Mouse (Mus musculus) megakaryocyte, adult 5-6 weeks (primary cell): ENCODE measurements around the gene Myh9. TPM values are rescaled to one million over a fixed set of nuclear protein-coding genes. Genes with fewer than 3 reads are reported as not detected.

Experiments
- ATAC-seq: 2 replicates; pipeline ENCODE4 v1.8.0; 2016; ENCODE audit warnings: mild to moderate bottlenecking, inconsistent platforms; ENCODE audit not compliant: poor library complexity, severe bottlenecking
- total RNA-seq, 2 experiments: library from RNA; stranded (forward) in 1 of 2; stranded (reverse) in 1 of 2; fragments of 153-499, 151-499 nt in 1 of 2; fragments of 221-1000, 200-1000 nt in 1 of 2; gene quantifications; 2 replicates each; pipeline versions ENCODE4 v1.2.3 to v1.2.4; 2015 to 2017

The Myh9 gene
- total RNA-seq, 2 experiments from 2014 or later: 464 to 759 TPM

GRCm38 (mm10) chr15:77793554-77793953 is 48.4 kb downstream of the Myh9 start:
- no peak for ATAC-seq

GRCm38 (mm10) chr15:77793094-77793493 is 48.9 kb downstream of the Myh9 start:
- no peak for ATAC-seq

- no peak for ATAC-seq
These were observed 49.9 kb downstream of the Myh9 start for GRCm38 (mm10) chr15:77792056-77792455.

GRCm38 (mm10) chr15:77790656-77791405 is 51.1 kb downstream of the Myh9 start:
- no peak for ATAC-seq

GRCm38 (mm10) chr15:77789186-77789585 is 52.8 kb downstream of the Myh9 start:
- ATAC-seq: no peak

- ATAC-seq: no peak
These were observed 53.6 kb downstream of the Myh9 start for GRCm38 (mm10) chr15:77788356-77788755.

GRCm38 (mm10) chr15:77785807-77786206 is 56.2 kb downstream of the Myh9 start:
- no peak for ATAC-seq

- ATAC-seq: no peak
These were observed 57.7 kb downstream of the Myh9 start for GRCm38 (mm10) chr15:77784039-77784824.

GRCm38 (mm10) chr15:77782449-77783014 is 59.4 kb downstream of the Myh9 start:
- no peak for ATAC-seq

- ATAC-seq: peak; percentile 44
These were observed 66.6 kb downstream of the Myh9 start for GRCm38 (mm10) chr15:77775186-77775963.

- no peak for ATAC-seq
These were observed 67.7 kb downstream of the Myh9 start for GRCm38 (mm10) chr15:77774303-77774702.

GRCm38 (mm10) chr15:77773099-77773915 is 68.7 kb downstream of the Myh9 start:
- ATAC-seq: 0 out of 2 replicates have a peak, but pooled peaks have one; percentile 17

- ATAC-seq: no peak
These were observed 71.0 kb downstream of the Myh9 start for GRCm38 (mm10) chr15:77770942-77771341.

GRCm38 (mm10) chr15:77770341-77770740 is 71.6 kb downstream of the Myh9 start:
- no peak for ATAC-seq

GRCm38 (mm10) chr15:77766981-77767380 is 75.0 kb downstream of the Myh9 start:
- ATAC-seq: no peak

GRCm38 (mm10) chr15:77765484-77766093 is 76.4 kb downstream of the Myh9 start:
- ATAC-seq: no peak

- no peak for ATAC-seq
These were observed 77.5 kb downstream of the Myh9 start for GRCm38 (mm10) chr15:77764391-77765006.

- ATAC-seq: no peak
These were observed 78.3 kb downstream of the Myh9 start for GRCm38 (mm10) chr15:77763702-77764101.

GRCm38 (mm10) chr15:77763050-77763449 is 78.9 kb downstream of the Myh9 start:
- ATAC-seq: no peak
